Mouse (Mus musculus): ENCODE results near the gene Neurod1.

DNA sequence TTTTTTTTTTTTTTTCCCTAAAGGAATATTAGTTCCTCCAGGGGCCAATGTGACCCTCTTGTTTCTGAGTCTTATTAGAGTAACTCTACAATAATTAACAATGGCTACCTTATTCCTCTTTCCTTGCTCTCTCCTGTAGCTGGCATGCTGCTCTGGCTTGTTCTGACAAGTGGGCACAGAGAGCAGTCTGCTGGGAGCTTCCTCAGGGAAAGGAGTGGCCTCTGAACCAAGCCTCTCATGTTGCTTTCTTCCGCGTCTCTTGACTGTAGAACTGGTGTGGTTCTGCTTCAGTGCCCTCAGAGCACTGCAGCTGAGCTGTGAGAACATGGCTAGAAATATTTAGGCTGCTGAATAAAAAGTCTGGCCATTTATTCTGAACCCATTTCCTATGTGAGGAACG is 28.6 kb upstream of the Neurod1 start:
- TF ChIP-seq CTCF (IDR thresholded peaks at IDR 0.05; ENCODE audit: extremely low read depth, insufficient read length, insufficient replicate concordance, low read depth, low read length) (no peak), POLR2A (IDR thresholded peaks at IDR 0.05; ENCODE audit: low read depth, low read length) (no peak)

Measured in small intestine, adult 2 months (tissue).